Mouse (Mus musculus) kidney, adult 8-10 months (tissue): Measurements from ENCODE around the gene Eef2.
A peak's percentile ranks its signal among the peaks of the same experiment; 100 is the strongest.
"Not testable (repeated sequence)": the region's sequence is repeated elsewhere in the genome, so short reads cannot be mapped to it uniquely, and the experiment has no call there.

ENCODE experiments used
- DNase-seq, 2 experiments: peaks; one replicate each; pipeline ENCODE4 v3.0.0; 2022

Eef2 gene

GRCm38 (mm10) chr10:81151261-81151660 lies 25.2 kb upstream of the Eef2 start:
- no peak for DNase-seq

DNA sequence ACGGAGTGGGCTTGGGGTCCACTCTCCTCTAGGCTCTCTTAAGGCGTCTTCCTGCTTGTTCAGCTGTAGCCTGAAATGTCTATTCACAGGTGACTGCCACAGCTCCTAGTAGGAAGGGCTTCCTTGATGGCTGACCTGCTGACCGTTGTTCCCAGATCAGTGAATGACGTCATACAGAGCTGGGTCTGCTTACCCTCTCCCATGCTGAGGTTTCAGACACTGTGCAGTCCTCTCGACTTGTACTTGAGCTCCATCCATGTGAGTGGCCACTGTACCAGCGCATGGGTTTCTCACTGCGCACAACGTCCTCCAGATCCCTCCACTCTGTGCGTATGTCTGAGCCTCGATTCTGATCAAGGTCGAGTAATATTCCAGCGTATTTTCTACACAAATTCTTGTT lies 23.8 kb upstream of the Eef2 start:
- DNase-seq = no peak

- DNase-seq = no peak
These were observed 22.1 kb upstream of the Eef2 start for GRCm38 (mm10) chr10:81154313-81154712.

DNA sequence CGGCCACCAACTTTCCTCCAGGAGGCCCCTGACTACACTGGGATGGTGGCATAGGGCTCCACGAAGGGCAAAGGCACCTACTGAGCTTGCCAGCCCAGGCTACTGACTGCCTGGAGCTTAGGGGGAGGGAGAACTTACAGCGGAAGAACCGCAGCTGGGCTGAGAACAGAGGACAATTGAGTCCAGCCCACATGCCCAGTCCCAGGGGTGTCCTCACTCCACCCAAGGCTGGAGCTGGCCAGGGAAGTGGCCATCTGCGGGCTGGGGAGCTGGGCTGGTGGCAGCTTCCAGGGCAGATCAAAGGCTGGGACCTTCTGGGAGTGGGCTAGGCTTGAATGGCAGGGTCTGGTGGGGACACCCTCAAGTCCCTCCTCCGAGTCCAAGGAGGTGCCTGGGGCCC lies 21.7 kb upstream of the Eef2 start:
- DNase-seq = no peak

- peak; percentile 63 to 64 for DNase-seq
These were observed 14.7 kb upstream of the Eef2 start for GRCm38 (mm10) chr10:81161602-81162317.

DNA sequence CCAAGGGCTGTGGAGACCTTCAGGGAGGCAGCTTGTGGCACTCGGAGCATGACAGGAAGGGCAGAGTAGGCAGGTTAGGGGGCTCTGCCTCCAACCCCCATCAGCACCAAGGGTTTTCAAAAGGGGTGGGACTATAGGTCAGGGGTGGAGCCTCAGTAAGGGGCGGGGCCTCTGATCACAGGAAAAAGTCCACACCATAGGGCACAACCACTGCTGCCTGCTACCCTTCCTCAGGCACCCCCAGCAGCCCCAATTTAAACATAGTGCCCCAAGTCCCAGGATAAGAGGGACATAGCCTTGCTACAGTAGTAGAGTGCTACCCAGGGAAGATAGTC lies 14.1 kb upstream of the Eef2 start:
- no peak for DNase-seq

DNA sequence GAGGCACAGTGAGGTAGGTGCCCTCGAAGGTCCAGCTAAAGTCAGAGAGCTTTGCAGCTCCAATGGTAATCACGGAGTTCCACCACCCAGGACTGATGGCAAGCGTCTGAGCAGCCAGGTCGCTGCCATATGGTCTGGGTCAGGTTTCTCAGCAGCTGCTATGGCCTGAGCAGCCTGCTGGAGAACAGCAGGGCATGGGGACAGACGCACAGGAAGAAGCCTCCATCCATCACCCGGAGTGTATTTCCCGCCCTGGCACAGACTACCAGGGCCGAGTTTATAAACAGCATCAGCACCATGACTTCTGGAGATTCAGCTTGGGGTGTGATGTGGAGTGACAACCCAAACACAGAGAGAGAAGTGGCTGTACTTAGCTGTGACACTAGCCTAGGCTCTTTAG lies 11.3 kb upstream of the Eef2 start:
- no peak for DNase-seq

DNA sequence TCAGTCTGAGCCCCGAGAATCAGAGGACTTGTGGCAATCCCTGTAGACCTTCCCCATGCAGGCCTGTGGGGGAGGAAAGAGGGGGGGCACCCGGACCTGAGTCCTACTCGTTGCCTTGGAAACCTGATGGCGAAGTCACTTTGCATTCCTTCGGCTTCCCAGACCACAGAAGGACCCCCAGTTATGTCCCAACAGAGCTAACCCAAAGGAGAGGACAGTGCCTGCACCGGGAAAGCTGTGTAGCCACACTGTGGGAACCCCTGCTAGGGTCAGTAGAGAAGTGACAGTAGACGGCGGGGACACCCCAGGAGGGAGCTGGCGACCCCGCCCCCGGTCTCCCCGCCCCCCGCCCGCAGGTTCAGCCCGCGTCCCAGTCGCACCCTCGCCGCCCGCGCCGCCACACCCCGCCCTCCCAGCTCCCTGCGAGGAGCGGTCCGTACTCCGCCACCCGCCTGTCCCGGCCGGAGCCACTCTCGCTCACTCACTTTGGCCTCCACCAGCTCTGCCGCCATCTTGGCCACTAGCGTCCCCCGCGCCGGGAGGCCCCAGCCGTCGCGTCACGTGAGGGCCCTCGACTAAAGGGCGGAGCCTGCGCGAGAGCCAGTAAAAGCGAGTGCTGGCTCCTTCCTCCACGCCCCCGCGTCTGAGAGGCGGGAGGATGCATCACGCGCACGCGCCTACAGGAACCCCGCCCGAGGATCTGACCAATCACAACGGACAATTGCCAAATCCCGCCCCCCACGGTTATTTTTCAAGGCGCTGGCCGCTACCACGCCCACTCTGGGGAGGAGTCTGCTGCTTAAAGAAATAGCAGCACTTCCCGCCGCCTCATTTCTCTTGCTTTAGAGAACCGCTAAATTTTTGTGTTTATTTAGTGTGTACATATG lies 9.0 kb upstream of the Eef2 start, which contains the start of gene Pias4:
Gene Pias4, minus strand, starts transcription at position 724 of the 887 bp plus-strand sequence.
- peak; percentile 100 for DNase-seq

GRCm38 (mm10) chr10:81168087-81168431 lies 8.4 kb upstream of the Eef2 start:
- no peak for DNase-seq

DNA sequence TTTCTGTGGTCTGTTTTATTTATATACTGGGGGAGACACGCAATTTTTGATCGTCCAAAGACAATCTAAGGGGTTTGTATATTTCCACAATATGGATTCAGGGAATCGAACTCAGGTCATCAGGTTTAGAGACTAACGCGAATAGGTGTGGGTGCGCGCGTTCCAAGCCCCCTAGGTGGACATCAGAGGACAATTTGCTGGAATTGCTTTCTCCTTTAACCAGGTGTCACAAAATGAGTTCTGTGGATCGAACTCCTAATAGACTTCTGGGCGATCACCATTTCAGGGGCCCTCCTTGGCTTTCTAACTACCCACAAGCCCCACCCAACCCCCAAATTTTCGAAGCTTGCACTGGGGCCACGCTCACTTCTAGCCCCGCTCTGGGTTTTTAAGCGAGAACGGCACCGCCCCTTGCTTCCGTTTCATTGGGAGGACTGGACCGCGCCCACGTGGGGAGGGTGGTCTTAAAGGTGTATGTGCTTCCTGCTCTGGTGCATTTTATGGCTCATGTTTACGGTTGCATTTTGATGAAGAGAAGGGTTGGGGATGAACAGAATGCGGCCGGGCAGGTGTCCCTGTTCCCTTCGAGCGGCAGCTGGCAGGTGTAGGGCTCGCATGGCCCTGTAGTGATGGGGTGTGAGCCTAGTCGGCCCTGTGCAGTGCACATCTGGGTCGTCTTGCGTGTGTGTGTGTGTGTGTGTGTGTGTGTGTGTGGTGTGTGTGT lies 7.7 kb upstream of the Eef2 start:
- DNase-seq = peak; percentile 88 to 90

DNA sequence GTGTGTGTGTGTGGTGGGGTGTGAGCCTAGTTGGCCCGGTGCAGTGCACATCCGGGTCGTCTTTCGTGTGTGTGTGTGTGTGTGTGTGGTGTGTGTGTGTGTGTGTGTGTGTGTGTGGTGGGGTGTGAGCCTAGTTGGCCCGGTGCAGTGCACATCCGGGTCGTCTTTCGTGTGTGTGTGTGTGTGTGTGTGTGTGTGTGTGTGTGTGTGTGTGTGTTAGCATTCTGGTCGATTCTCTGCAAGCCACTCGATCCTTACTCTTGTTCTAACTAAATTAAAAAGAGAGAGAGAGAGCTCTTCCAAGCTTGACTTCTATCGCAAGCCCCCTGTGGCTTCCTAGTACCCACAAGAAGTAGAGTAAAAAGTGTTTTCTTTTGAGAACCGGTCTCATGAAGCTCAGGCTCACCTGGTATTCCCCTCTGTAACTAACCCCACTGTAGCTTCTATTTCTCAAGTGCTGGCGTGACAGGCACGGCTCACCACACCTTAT lies 7.0 kb upstream of the Eef2 start:
- DNase-seq = not testable (repeated sequence)

GRCm38 (mm10) chr10:81173132-81173531 lies 3.3 kb upstream of the Eef2 start:
- DNase-seq = peak; percentile 74 to 80

GRCm38 (mm10) chr10:81174617-81175344 lies 1.6 kb upstream of the Eef2 start:
- DNase-seq = peak; percentile 83 to 91

DNA sequence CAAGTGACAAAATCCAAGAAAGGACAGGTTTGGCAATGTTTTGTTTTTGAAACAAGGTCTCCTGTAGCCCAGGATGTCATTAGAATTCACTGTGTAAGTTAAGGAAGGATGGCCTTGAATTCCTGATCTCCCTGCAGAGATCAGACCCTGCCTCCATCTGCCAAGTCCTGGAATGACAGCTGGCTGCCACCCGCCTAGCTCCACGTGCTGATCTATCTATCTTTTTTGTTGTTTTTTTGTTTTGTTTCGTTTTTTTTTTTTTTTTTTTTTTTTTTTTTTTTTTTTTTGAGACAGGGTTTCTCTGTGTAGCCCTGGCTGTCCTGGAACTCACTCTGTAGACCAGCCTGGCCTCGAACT lies 1.1 kb upstream of the Eef2 start:
- not testable (repeated sequence) for DNase-seq

GRCm38 (mm10) chr10:81175936-81176465 lies 430 bp upstream of the Eef2 start:
- no peak for DNase-seq

GRCm38 (mm10) chr10:81177491-81177925 lies 1.1 kb downstream of the Eef2 start:
- no peak for DNase-seq

- DNase-seq = no peak
These were observed 1.7 kb downstream of the Eef2 start for GRCm38 (mm10) chr10:81177958-81178712.

DNA sequence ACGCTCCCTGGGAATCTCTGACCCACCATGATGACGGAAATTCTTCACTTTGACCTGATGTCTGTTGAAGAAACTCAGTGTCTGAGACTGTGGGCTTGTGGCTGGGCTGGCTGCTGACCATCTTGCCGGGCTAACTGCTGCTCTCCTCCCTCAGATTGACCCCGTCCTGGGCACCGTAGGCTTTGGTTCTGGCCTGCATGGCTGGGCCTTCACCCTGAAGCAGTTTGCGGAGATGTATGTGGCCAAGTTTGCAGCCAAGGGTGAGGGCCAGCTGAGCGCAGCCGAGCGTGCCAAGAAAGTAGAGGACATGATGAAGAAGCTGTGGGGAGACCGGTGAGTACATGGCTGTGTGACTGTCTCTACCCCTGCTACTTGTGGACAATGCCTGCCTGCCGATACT lies 2.5 kb downstream of the Eef2 start:
- DNase-seq = no peak

DNA sequence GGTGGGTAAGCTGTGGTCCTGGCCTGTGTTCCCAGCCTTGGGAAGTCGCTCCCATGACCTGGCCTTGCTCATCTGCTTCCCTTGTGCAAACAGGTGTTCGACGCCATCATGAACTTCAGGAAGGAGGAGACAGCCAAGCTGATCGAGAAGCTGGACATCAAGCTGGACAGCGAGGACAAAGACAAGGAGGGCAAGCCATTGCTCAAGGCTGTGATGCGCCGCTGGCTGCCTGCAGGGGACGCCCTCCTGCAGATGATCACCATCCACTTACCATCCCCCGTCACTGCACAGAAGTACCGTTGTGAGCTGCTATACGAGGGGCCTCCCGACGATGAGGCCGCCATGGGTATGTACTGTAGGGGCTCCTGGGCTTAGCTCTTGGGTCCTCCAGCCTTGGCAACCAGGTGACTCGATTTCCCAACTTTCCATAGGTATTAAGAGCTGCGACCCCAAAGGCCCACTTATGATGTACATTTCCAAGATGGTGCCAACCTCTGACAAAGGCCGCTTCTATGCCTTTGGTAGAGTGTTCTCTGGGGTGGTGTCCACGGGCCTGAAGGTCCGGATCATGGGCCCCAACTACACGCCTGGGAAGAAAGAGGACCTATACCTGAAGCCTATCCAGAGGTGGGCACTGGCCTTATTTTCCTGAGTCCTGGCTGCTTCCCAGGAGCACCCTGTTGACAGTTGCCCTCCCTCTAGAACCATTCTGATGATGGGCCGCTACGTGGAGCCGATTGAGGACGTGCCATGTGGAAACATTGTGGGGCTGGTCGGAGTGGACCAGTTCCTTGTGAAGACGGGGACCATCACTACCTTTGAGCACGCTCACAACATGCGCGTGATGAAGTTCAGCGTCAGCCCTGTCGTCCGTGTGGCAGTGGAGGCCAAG lies 3.3 kb downstream of the Eef2 start:
- no peak for DNase-seq

DNA sequence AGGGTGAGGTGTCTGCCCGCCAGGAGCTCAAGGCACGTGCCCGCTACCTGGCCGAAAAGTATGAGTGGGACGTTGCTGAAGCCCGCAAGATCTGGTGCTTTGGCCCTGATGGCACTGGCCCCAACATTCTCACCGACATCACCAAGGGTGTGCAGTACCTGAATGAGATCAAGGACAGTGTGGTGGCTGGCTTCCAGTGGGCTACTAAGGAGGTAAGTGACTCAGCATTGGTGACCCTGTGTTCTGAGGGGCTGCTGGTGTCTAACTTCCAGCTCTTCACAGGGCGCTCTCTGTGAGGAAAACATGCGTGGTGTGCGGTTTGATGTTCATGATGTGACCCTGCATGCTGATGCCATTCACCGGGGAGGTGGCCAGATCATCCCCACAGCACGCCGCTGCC lies 4.5 kb downstream of the Eef2 start:
- DNase-seq = no peak

DNA sequence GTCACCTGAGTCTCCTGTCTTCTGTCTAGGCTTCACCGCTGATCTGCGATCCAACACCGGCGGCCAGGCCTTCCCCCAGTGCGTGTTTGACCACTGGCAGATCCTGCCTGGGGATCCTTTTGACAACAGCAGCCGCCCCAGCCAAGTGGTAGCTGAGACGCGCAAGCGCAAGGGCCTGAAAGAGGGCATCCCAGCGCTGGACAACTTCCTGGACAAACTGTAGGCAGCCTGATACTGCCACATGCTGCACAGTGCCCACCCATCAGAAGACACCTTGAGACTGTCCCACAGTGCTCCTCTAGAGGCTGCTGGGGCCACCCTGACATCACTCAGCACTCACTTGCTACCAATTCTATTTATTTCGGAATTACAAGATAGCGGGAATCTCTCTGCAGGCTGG lies 5.4 kb downstream of the Eef2 start:
- DNase-seq = not testable (repeated sequence)
